Mouse (Mus musculus) cerebellum, adult 2 months (tissue): Measurements from ENCODE around the gene Olfr1380. TPM values are rescaled to one million over a fixed set of nuclear protein-coding genes. Genes with fewer than 3 reads are reported as not detected.
"Not testable (repeated sequence)": the region's sequence is repeated elsewhere in the genome, so short reads cannot be mapped to it uniquely, and the experiment has no call there.

Experiments used
- DNase-seq, 2 experiments: peaks; one replicate each; pipeline ENCODE4 v3.0.0; 2021
- H3K27ac ChIP-seq: fragments of 200-500 bp; 2 replicates; pipeline ENCODE4 v1.5.1; 2012; ENCODE audit warnings: low read length, control low read depth, inconsistent platforms; ENCODE audit not compliant: insufficient read depth
- H3K27me3 ChIP-seq: fragments of 200-500 bp; 2 replicates; pipeline ENCODE4 v1.6.1; 2012; ENCODE audit warnings: inconsistent platforms, mild to moderate bottlenecking, low read length, moderate library complexity; ENCODE audit not compliant: control insufficient read depth, insufficient read depth
- H3K4me1 ChIP-seq: fragments of 200-500 bp; 2 replicates; pipeline ENCODE4 v1.6.1; 2011; ENCODE audit warnings: low read length; ENCODE audit not compliant: control insufficient read depth, insufficient read depth
- H3K4me3 ChIP-seq: fragments of 200-500 bp; replicated peaks from 2 replicates; pipeline ENCODE3; 2011; ENCODE audit warnings: mild to moderate bottlenecking, low read depth, low read length, control low read depth; ENCODE audit not compliant: insufficient read depth
- CTCF ChIP-seq: fragments of 200-500 bp; IDR thresholded peaks from 2 replicates; pipeline ENCODE4 v1.5.1; 2011; ENCODE audit warnings: low read depth, mild to moderate bottlenecking, control low read depth, low read length, moderate library complexity, borderline replicate concordance; ENCODE audit not compliant: insufficient read depth
- POLR2A ChIP-seq: fragments of 200-500 bp; IDR thresholded peaks from 2 replicates; pipeline ENCODE4 v1.6.1; 2011; ENCODE audit warnings: low read length, control low read depth, borderline replicate concordance; ENCODE audit not compliant: insufficient read depth
- WGBS: fragments of 180-500 bp; shearing (Covaris S2); methylation state at CpG from one replicate; pipeline ENCODE4 v1.1.7; 2018; 5-methylcytosine and 5-hydroxymethylcytosine counted together
- polyA plus RNA-seq: library from polyadenylated mRNA; depleted of rRNA; stranded (reverse); fragments of >200 nt; gene quantifications from 2 replicates; pipeline ENCODE4 v1.2.3, GENCODE M21; 2012; rRNA removed

The Olfr1380 gene
- polyA plus RNA-seq = not detected in 2 replicates

GRCm38 (mm10) chr11:49556578-49556977, at the start of gene Olfr1380:
Gene Olfr1380, plus strand, starts transcription at chr11:49556878.
- WGBS = 38% methylated on average over 5 of the region's 5 CpGs
- not testable (repeated sequence) for H3K4me3 ChIP-seq, H3K4me1 ChIP-seq, H3K27me3 ChIP-seq, H3K27ac ChIP-seq, DNase-seq

- H3K27ac ChIP-seq = no peak overlapping the region
- no peak for DNase-seq
- 61% methylated on average over 5 of the region's 5 CpGs for WGBS
- no peak overlapping the region for H3K4me3 ChIP-seq
- H3K4me1 ChIP-seq = no peaks in the 10 kb centered on the region
- no peak for TF ChIP-seq POLR2A
- no peak for TF ChIP-seq CTCF
- H3K27me3 ChIP-seq = no peaks in the 10 kb centered on the region
These were observed 38.6 kb upstream of the Olfr1380 start for GRCm38 (mm10) chr11:49518086-49518485.

- Histone ChIP-seq H3K27ac (no peak within 1 kb of the TSS), H3K4me1 (no peaks in the 10 kb centered on the region), H3K27me3 (no peaks in the 10 kb centered on the region), H3K4me3 (no peak within 1 kb of the TSS)
- TF ChIP-seq CTCF (no peak), POLR2A (no peak)
- DNase-seq = no peak
These were observed 37.3 kb upstream of the Olfr1380 start, which contains the start of gene Olfr1383 for GRCm38 (mm10) chr11:49519348-49519747. Gene Olfr1383, plus strand, starts transcription at chr11:49519648.

GRCm38 (mm10) chr11:49527947-49528346, 28.7 kb upstream of the Olfr1380 start, which contains the start of gene Olfr1382:
Gene Olfr1382, plus strand, starts transcription at chr11:49528247.
- 88% methylated on average over 3 of the region's 3 CpGs for WGBS
- no peak for DNase-seq
- Histone ChIP-seq H3K27ac (no peak within 1 kb of the TSS), H3K4me1 (no peaks in the 10 kb centered on the region), H3K27me3 (no peaks in the 10 kb centered on the region), H3K4me3 (no peak within 1 kb of the TSS)
- TF ChIP-seq POLR2A (no peak), CTCF (no peak)

- Histone ChIP-seq H3K27me3 (no peaks in the 10 kb centered on the region), H3K4me3 (no peak overlapping the region), H3K4me1 (no peaks in the 10 kb centered on the region), H3K27ac (no peak overlapping the region)
- no peak for TF ChIP-seq CTCF
- no peak for TF ChIP-seq POLR2A
- no peak for DNase-seq
These were observed 23.9 kb upstream of the Olfr1380 start for GRCm38 (mm10) chr11:49532761-49533160.

GRCm38 (mm10) chr11:49536631-49537030, 20.0 kb upstream of the Olfr1380 start:
- WGBS = 84% methylated on average over 2 of the region's 2 CpGs
- H3K27me3 ChIP-seq, H3K27ac ChIP-seq, DNase-seq, H3K4me3 ChIP-seq, H3K4me1 ChIP-seq: not testable (repeated sequence)

GRCm38 (mm10) chr11:49543149-49543548, 13.5 kb upstream of the Olfr1380 start, which contains the start of gene Olfr1381:
Gene Olfr1381, plus strand, starts transcription at chr11:49543449.
- H3K4me3 ChIP-seq, H3K27ac ChIP-seq, H3K4me1 ChIP-seq, H3K27me3 ChIP-seq, DNase-seq: not testable (repeated sequence)
- WGBS = 39% methylated on average over 3 of the region's 3 CpGs

GRCm38 (mm10) chr11:49554033-49554432, 2.6 kb upstream of the Olfr1380 start:
- not testable (repeated sequence) for H3K4me1 ChIP-seq, H3K4me3 ChIP-seq, H3K27me3 ChIP-seq, H3K27ac ChIP-seq, DNase-seq
- 85% methylated on average over 3 of the region's 3 CpGs for WGBS

GRCm38 (mm10) chr11:49575054-49575453, 18.4 kb downstream of the Olfr1380 start:
- WGBS = 46% methylated on average over 2 of the region's 2 CpGs
- H3K27me3 ChIP-seq, H3K4me1 ChIP-seq, H3K27ac ChIP-seq, H3K4me3 ChIP-seq, DNase-seq: not testable (repeated sequence)

GRCm38 (mm10) chr11:49580452-49580851, 23.8 kb downstream of the Olfr1380 start:
- H3K27me3 ChIP-seq, H3K4me1 ChIP-seq, H3K4me3 ChIP-seq, H3K27ac ChIP-seq, DNase-seq: not testable (repeated sequence)
- 87% methylated on average over 8 of the region's 8 CpGs for WGBS
